Mouse (Mus musculus) embryonic facial prominence, embryonic 13.5 days (tissue): ENCODE measurements around the gene Kank4. TPM values are rescaled to one million over a fixed set of nuclear protein-coding genes. Genes with fewer than 3 reads are reported as not detected.
"Not testable (repeated sequence)": the region's sequence is repeated elsewhere in the genome, so short reads cannot be mapped to it uniquely, and the experiment has no call there.

Experiments used
- ATAC-seq: fragments of 200-750 bp; cut with Nextera tagmentation; 2 replicates; pipeline ENCODE4 v1.8.0; 2017; ENCODE audit warnings: low read depth; ENCODE audit not compliant: insufficient number of reproducible peaks, insufficient read depth, low FRiP score, low TSS enrichment
- H3K27ac ChIP-seq: fragments of 300-500 bp; sonication (generic); 2 replicates; pipeline ENCODE4 v1.5.1; 2015; ENCODE audit warnings: moderate library complexity, mild to moderate bottlenecking, inconsistent platforms
- H3K27me3 ChIP-seq: fragments of 300-500 bp; sonication (generic); 2 replicates; pipeline ENCODE4 v1.6.1; 2015; ENCODE audit warnings: mild to moderate bottlenecking, inconsistent platforms
- H3K36me3 ChIP-seq: fragments of 300-500 bp; sonication (generic); 2 replicates; pipeline ENCODE4 v1.6.1; 2015; ENCODE audit warnings: mild to moderate bottlenecking, inconsistent platforms
- H3K4me1 ChIP-seq: fragments of 300-500 bp; sonication (generic); 2 replicates; pipeline ENCODE4 v1.6.1; 2015; ENCODE audit warnings: inconsistent platforms
- H3K4me2 ChIP-seq: fragments of 300-500 bp; sonication (generic); 2 replicates; pipeline ENCODE4 v1.6.1; 2015; ENCODE audit warnings: moderate library complexity, mild to moderate bottlenecking, inconsistent platforms
- H3K4me3 ChIP-seq: fragments of 300-500 bp; sonication (generic); 2 replicates; pipeline ENCODE4 v1.5.1; 2015; ENCODE audit warnings: mild to moderate bottlenecking, inconsistent platforms
- H3K9ac ChIP-seq: fragments of 300-500 bp; sonication (generic); 2 replicates; pipeline ENCODE4 v1.6.1; 2015; ENCODE audit warnings: mild to moderate bottlenecking, inconsistent platforms
- H3K9me3 ChIP-seq: fragments of 300-500 bp; sonication (generic); 2 replicates; pipeline ENCODE4 v1.6.1; 2016; ENCODE audit warnings: inconsistent platforms
- WGBS: fragments of 180-500 bp; shearing (Covaris S2); methylation state at CpG from one replicate; pipeline ENCODE4 v1.1.7; 2015; ENCODE audit warnings: mixed read lengths; 5-methylcytosine and 5-hydroxymethylcytosine counted together
- polyA plus RNA-seq: library from polyadenylated mRNA; unstranded; fragments of >200 nt; fragmentation: Nextera tagmentation; extraction: Ambion mirVana; gene quantifications from 2 replicates; pipeline ENCODE4 v1.2.1, GENCODE M21; 2015

Kank4 gene
- polyA plus RNA-seq, 1 experiment from 2014 or later, result 3.2 TPM

GRCm38 (mm10) chr4:98823740-98824139 lies 6.4 kb upstream of the Kank4 start, which contains the start of gene I0C0044D17Rik:
I0C0044D17Rik (minus strand) TSS chr4:98823840.
- H3K9ac ChIP-seq, H3K27me3 ChIP-seq, H3K4me2 ChIP-seq, H3K9me3 ChIP-seq, H3K4me1 ChIP-seq, H3K27ac ChIP-seq, H3K4me3 ChIP-seq, H3K36me3 ChIP-seq, ATAC-seq: not testable (repeated sequence)
- 88% methylated on average over 1 of the region's 1 CpGs for whole genome bisulfite sequencing

GRCm38 (mm10) chr4:98823047-98823446 lies 5.7 kb upstream of the Kank4 start:
- no peaks in the 10 kb centered on the region for H3K36me3 ChIP-seq
- 55% methylated on average over 3 of the region's 3 CpGs for WGBS
- no peak overlapping the region for H3K27ac ChIP-seq
- no peak overlapping the region for H3K4me3 ChIP-seq
- H3K9ac ChIP-seq, result no peak overlapping the region
- no peak overlapping the region for H3K4me2 ChIP-seq
- no peaks in the 10 kb centered on the region for H3K9me3 ChIP-seq
- no peaks in the 10 kb centered on the region for H3K27me3 ChIP-seq
- ATAC-seq, result no peak
- peaks cover 14% of the 10 kb centered on the region for H3K4me1 ChIP-seq

DNA sequence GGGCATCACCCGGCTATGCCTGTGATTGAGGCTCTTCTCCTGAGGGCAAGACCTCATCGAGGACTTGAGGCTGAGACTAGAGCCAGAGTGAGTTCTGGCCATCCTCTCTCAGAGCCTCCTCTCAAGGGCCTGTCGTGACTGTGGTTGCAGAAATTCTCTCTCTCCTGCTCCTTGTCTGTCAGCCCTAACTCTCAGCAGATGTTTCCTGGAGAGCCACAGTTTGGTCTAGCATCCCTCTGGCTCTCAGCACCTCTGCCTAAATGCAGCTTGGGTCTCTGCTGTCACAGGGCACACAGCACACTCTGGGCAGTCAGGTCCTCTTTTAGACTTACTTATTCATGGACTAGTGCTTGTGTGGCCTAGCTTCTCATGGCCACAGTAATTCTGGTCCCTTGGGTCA lies 5.1 kb upstream of the Kank4 start:
- Histone ChIP-seq H3K4me3 (no peak overlapping the region), H3K4me1 (peaks cover 17% of the 10 kb centered on the region), H3K9ac (no peak overlapping the region), H3K4me2 (no peak overlapping the region), H3K9me3 (no peaks in the 10 kb centered on the region), H3K27me3 (no peaks in the 10 kb centered on the region), H3K27ac (no peak overlapping the region), H3K36me3 (no peaks in the 10 kb centered on the region)
- 28% methylated on average over 3 of the region's 3 CpGs for WGBS
- ATAC-seq, result no peak

DNA sequence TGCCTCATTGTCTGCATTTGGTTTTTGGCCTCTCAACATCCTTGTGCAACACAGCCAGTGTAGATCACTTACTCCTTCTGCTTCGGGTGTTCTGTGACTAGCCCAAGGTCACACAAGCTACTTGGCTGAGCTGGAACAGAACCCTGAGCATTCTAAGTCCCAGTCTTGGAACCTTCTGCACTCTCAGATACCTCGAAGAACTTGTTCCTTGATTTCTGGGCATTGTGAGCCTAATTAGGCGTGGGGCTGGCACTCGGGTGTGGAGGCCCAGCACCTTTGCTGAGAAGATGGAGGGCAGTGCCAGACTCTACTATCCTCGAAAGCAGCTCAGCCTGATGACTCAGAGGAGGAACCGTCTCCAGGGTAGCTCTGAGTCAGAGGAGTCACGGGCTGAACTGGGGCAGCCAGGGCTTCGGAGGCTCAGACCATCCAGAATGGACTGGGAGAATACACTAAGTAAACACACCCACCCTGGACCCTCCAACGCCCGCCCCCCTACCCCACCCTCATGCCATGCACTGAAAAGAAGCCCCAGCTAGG lies 1.9 kb upstream of the Kank4 start:
- Histone ChIP-seq H3K9me3 (no peaks in the 10 kb centered on the region), H3K9ac (no peak overlapping the region), H3K27me3 (peaks cover 4% of the 10 kb centered on the region; the same call in 1 of the 2 replicates), H3K36me3 (no peaks in the 10 kb centered on the region), H3K27ac (no peak overlapping the region), H3K4me1 (peaks cover 39% of the 10 kb centered on the region), H3K4me3 (no peak overlapping the region), H3K4me2 (no peak overlapping the region)
- 84% methylated on average over 10 of the region's 10 CpGs for WGBS
- ATAC-seq, result no peak

GRCm38 (mm10) chr4:98816807-98817183 lies 542 bp downstream of the Kank4 start:
- Histone ChIP-seq H3K9me3 (no peaks in the 10 kb centered on the region), H3K36me3 (no peaks in the 10 kb centered on the region), H3K9ac (peak overlapping the region; percentile 88), H3K27ac (peak overlapping the region; percentile 79), H3K27me3 (peaks cover 4% of the 10 kb centered on the region; the same call in 1 of the 2 replicates), H3K4me3 (peak overlapping the region; percentile 78), H3K4me1 (peaks cover 47% of the 10 kb centered on the region), H3K4me2 (peak overlapping the region; percentile 84)
- no peak for ATAC-seq
- WGBS, result under 1% methylated on average over 14 of the region's 14 CpGs

DNA sequence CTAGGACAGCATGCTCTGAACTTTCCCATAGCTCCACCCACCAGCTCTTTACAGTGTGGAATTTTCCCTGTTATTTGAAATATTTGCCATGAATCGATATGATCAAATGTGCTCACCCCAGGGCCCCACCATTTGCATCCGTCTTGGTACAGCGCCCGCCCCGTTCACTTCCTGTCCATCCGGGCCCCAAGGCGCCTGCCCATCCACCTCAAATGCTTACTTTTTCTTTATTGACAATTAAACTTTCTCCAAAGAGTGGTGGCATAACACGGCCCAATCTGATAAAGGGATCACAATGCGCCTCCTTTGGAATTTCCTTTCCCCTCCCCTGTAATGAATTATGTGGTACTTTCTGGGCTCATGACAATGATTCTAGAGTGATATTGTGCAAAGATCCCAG lies 11.0 kb downstream of the Kank4 start:
- H3K9me3 ChIP-seq, result no peaks in the 10 kb centered on the region
- H3K27ac ChIP-seq, result peak overlapping the region; percentile 87
- no peak for ATAC-seq

GRCm38 (mm10) chr4:98805291-98806048 lies 11.9 kb downstream of the Kank4 start:
- ATAC-seq, result no peak
- H3K4me1 ChIP-seq, result peaks cover 64% of the 10 kb centered on the region
- H3K27me3 ChIP-seq, result no peaks in the 10 kb centered on the region
- no peak overlapping the region for H3K9ac ChIP-seq
- 17% methylated on average over 12 of the region's 12 CpGs for WGBS
- H3K27ac ChIP-seq, result peak overlapping the region; percentile 87
- H3K4me3 ChIP-seq, result no peak overlapping the region
- peak overlapping the region; percentile 5; the same call in 1 of the 2 replicates for H3K4me2 ChIP-seq
- H3K36me3 ChIP-seq, result no peaks in the 10 kb centered on the region
- H3K9me3 ChIP-seq, result no peaks in the 10 kb centered on the region

More for the DNA sequence above, 11.0 kb downstream of the Kank4 start:
- peaks cover 62% of the 10 kb centered on the region for H3K4me1 ChIP-seq
- no peak overlapping the region for H3K4me3 ChIP-seq
- H3K27me3 ChIP-seq, result no peaks in the 10 kb centered on the region
- 62% methylated on average over 9 of the region's 9 CpGs for WGBS
- H3K4me2 ChIP-seq, result no peak overlapping the region
- no peak overlapping the region for H3K9ac ChIP-seq
- no peaks in the 10 kb centered on the region for H3K36me3 ChIP-seq

- no peak overlapping the region for H3K9ac ChIP-seq
- H3K27me3 ChIP-seq, result no peaks in the 10 kb centered on the region
- no peak overlapping the region for H3K4me3 ChIP-seq
- ATAC-seq, result no peak
- H3K36me3 ChIP-seq, result no peaks in the 10 kb centered on the region
- H3K4me1 ChIP-seq, result peaks cover 73% of the 10 kb centered on the region
- peak overlapping the region; percentile 87 for H3K27ac ChIP-seq
- no peak overlapping the region for H3K4me2 ChIP-seq
- H3K9me3 ChIP-seq, result no peaks in the 10 kb centered on the region
- WGBS, result 32% methylated on average over 7 of the region's 7 CpGs
Observed at GRCm38 (mm10) chr4:98804476-98805134, 12.7 kb downstream of the Kank4 start.

GRCm38 (mm10) chr4:98801775-98802174 lies 15.6 kb downstream of the Kank4 start:
- Histone ChIP-seq H3K27me3 (no peaks in the 10 kb centered on the region), H3K27ac (peak overlapping the region; percentile 80), H3K4me3 (no peak overlapping the region), H3K9ac (no peak overlapping the region), H3K9me3 (no peaks in the 10 kb centered on the region), H3K4me2 (no peak overlapping the region), H3K36me3 (no peaks in the 10 kb centered on the region), H3K4me1 (peaks cover 69% of the 10 kb centered on the region)
- no peak for ATAC-seq
- 88% methylated on average over 11 of the region's 11 CpGs for WGBS

DNA sequence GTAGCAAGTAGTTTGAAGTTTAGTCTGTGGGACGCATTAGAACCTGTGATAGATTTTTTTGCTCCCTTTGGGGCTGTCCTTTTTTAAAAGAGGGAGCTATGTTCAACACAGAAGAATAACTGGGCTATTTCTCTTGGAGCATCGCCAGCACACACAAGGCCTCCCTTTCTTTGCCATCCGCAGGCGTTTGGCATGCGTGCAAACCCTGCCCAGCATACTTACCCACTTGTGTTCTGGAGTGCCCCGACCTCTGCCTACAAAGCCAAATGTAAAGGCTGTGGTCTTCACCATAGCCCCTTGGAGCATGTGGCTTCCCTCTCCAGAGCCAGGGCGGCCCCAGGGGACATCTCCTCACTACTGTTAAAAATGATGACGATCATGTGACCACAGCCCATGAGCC lies 16.5 kb downstream of the Kank4 start:
- no peaks in the 10 kb centered on the region for H3K36me3 ChIP-seq
- no peak overlapping the region for H3K4me2 ChIP-seq
- H3K27ac ChIP-seq, result peak overlapping the region; percentile 80
- no peaks in the 10 kb centered on the region for H3K27me3 ChIP-seq
- 63% methylated on average over 8 of the region's 8 CpGs for WGBS
- H3K4me3 ChIP-seq, result no peak overlapping the region
- H3K9ac ChIP-seq, result no peak overlapping the region
- H3K9me3 ChIP-seq, result no peaks in the 10 kb centered on the region
- H3K4me1 ChIP-seq, result peaks cover 69% of the 10 kb centered on the region
- peak; percentile 54 for ATAC-seq

GRCm38 (mm10) chr4:98796591-98797341 lies 20.6 kb downstream of the Kank4 start:
- peaks cover 49% of the 10 kb centered on the region for H3K4me1 ChIP-seq

More at GRCm38 (mm10) chr4:98796591-98797341, 20.6 kb downstream of the Kank4 start:
- Histone ChIP-seq H3K9ac (no peak overlapping the region), H3K27ac (peak overlapping the region; percentile 71), H3K36me3 (no peaks in the 10 kb centered on the region), H3K27me3 (no peaks in the 10 kb centered on the region), H3K4me2 (no peak overlapping the region), H3K9me3 (no peaks in the 10 kb centered on the region), H3K4me3 (no peak overlapping the region)
- ATAC-seq, result no peak
- WGBS, result 50% methylated on average over 11 of the region's 11 CpGs
